Mouse (Mus musculus): Measurements from ENCODE around the gene Ist1.

Ist1 gene

DNA sequence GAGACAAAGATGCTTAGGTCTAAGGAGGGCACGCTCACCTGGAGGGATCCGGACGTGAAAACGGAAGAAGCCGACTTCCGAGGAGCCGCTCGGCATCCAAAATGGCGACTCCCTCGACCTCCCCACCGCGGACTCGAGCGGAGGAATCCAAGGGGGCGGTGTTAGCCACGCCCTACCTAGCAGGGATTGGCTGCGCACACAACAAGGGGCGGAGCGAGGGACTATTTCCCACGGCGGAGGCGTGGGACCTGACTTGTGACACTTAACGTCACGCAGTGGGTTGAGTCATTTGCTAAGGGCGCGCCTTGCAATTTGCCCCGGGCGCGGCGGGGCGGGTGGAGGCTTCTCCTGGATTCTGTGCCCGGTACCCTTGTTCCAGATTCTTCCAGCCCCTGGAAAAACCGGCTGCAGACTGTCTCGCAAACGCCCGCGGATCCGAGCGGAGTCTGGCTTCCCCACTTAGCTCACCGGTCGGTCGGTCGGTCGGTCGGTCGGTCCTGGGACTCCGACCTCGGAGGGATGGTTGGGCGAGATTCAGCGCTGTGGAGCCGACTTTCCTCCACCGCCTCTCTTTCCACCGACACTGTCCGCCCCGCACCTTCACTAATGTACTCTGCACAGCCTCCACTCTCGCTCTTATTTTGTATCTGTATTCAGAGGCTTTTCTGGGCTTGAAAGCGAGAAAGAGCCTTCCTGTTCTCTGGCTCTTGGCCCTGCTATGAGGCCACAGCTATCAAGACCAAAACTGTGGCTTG lies at the start of gene Ist1:
TSS of gene Ist1 (minus strand) at position 115 of the 755 bp plus-strand sequence.
- peak; percentile 97 to 98 for DNase-seq (ENCODE audit: low spot score in 2 of 2)

DNA sequence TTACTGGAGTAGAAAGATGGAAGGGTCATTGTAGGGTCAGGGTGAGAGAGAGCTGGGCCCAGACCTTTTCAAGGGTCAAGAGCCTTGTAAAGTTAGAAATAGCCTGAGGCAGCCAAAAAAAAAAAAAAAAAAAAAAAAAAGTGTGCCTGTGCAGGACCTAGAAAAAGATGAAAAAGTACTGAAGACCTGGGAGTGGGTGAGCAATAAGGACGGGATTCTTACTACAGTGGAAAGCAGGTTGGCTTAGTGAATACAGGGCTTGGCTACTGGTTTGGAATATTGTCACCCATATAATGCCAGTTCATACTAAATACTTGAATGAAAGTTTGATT lies 45.0 kb upstream of the Ist1 start:
- no peak for DNase-seq (ENCODE audit: low spot score in 2 of 2)

- peak; percentile 80 to 84 for DNase-seq (ENCODE audit: low spot score in 2 of 2)
These were observed 44.4 kb upstream of the Ist1 start, which contains the start of gene Atxn1l for GRCm38 (mm10) chr8:109737237-109738048. Gene Atxn1l (minus strand): TSS chr8:109737739.

DNA sequence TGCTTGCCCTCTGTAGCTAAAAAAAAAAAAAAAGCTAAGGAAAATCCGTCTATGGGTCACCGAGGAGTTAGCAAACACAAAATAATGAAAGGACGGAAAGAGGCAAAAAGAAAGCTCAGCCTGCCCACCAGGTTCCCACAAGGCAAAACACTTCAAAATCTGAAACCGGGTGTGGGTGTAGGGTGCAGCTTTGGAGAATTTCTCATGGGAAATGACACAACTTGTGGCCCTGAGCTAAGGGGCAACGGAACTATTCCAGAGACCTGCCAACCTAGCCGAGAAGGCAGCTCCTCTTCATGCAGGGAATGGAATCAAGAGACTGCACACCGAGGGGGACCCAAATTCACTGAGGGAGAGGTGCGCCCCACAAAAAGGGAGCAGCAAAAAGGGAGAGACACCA lies 43.8 kb upstream of the Ist1 start:
- no peak for DNase-seq (ENCODE audit: low spot score in 2 of 2)

- DNase-seq (ENCODE audit: low spot score in 2 of 2) = no peak
These were observed 41.0 kb upstream of the Ist1 start for GRCm38 (mm10) chr8:109734018-109734417.

DNA sequence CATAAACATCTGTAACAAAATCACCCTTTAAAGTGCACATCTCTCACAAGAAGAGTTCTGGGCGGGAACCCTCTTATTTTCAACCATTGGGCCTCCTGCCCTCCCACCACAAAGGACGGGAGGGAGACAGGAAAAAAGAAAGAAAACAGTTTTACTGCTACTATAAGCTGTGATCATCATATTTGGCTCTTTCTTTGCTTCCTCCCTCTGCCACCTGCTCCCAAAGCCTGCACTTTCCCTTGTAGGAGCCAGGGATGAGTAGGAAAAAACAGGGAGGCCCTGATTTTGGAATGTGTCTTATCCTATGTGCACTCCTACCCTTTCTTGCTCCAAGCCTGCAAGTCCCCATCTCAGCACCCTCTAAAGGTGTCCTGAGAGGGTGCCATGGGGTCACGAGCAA lies 38.0 kb upstream of the Ist1 start:
- no peak for DNase-seq (ENCODE audit: low spot score in 2 of 2)

DNA sequence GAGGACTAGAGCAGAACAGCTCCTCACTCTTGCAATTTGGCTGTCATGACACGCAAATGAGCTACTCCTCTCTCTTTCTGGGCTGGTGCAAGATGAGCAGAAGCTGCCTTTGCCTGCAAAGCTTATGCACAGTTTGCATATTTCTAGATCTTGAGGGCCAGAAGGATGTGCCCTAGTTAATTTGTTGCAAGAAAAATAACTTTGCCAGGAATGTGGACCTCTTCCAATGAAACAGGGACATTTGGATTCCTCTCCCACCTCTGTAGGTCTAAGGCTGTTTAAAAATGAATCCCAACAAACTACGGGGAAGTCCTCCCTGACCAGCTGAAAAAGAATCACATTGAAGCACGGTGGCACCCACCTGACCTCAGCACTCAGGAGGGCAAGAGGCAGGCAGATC lies 32.0 kb upstream of the Ist1 start:
- DNase-seq (ENCODE audit: low spot score in 2 of 2) = no peak

DNA sequence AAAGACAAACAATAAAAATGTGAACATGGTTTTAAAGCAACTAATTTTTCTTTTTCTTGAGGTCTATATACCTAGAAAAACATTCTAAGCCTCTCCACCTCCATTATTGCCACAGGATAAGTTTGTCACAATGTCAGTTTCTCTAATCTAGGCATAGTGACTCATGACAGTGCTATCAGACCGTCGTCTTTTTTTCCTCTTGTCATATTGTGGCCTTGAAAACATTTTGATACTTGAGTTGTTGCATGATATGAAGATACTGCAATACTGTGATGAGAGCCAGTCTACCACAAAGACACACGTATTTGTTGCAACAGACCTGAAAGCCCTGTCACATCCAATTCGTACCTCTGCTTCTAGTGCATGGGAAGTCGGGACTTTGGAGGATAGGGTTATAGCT lies 21.9 kb upstream of the Ist1 start:
- DNase-seq (ENCODE audit: low spot score in 2 of 2) = no peak

GRCm38 (mm10) chr8:109712521-109712920 lies 19.5 kb upstream of the Ist1 start:
- no peak for DNase-seq (ENCODE audit: low spot score in 2 of 2)

DNA sequence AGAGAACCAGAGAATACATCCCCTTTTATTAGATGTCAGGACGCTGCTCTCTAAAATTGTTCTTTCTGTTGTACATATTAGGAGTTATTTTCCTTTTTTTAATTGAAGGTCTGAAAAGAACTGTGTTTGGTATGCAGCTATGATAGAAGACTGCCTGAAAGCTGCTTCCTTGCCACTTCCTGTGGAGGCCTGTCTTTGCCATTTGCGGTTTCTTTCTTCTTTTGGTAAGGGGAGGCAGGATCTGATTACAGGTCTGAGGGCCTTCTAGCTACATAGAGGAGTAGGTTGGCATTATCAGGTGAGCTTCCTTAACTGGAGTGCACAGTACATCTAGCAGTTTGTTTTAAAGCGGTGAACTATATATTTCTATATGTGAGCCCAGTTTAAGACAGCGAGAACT lies 14.9 kb upstream of the Ist1 start:
- DNase-seq (ENCODE audit: low spot score in 2 of 2) = no peak

- peak; percentile 53 to 60 for DNase-seq (ENCODE audit: low spot score in 2 of 2)
These were observed 13.8 kb upstream of the Ist1 start for GRCm38 (mm10) chr8:109706874-109707237.

DNA sequence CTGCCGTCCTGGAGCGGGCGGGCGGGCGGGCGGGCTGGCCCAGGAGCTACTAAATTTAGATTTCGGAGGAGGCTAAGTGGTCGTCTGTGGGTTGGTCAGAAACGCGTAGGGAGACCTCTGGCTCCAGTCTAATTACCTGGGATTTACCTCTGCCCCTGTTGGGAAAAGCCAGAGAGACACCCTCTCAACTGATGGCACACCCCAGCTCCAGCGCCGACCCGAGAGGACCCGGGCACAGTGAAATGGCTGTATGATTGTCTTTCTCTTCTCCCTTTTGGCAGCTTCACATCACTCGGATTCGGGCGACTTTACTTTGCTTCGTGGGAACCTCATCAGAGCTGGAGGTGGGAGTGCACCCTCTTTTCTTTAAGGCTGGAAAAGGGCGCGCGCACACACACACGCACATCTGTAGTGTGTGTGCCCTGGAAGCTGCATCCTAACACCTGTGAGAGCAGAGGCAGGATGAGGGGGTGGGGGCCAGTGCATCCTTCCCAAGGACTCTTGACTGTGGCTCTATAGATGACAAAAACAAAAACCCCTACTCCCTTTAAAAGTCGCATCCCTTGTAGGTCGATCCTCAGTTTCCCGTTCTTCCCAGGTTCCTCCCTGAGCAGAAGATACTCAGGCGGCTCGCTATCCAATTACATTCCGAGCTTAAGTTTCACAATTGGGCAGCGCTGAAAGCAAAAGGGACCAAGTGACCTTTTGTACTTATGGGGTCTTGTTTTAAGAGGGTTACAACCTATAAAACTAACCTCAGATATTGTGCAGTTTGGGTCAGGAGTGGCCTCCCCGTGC lies 13.2 kb upstream of the Ist1 start:
- peak in 1 of 2 experiments; percentile 16 for DNase-seq (ENCODE audit: low spot score in 2 of 2)

DNA sequence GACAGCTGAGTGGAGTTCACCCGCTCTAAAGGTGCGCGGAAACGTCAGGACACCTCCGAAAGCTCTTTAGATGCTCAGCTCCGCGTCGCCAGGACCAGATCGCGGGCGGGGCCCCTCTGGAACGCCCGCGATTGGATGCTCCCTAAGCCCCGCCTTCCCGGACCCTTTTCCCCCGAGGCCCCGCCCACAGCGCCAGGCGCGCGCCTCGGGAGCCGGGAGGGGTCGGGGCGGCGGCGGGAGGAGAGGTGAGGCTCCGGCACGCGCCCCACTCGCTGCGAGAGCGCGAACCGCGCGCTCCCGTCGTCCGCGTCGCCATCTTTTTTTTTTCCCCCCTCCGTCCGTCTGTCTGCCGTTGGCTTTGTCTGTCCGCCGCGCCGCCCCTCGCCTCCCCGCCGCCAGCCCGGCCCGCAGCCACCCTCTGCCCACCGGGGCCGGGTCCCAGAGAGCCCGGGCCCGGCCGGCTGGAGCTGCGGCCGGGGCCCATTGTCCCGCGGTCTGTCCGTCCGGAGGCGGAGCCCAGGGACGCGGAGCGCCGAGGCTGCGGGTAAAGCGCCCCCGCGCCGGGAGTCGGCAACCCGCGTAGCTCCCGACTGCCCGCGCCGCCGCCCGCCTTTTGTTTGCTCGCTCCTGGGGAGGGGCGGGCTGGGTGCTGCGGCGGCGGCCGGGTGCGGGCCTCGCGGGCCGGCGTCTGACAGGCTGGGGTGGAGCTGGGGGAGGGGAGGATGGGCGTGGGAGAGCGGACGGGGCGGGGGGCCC lies 12.4 kb upstream of the Ist1 start, which contains the start of gene Zfp821:
TSS of gene Zfp821 (plus strand) at position 227 of the 756 bp plus-strand sequence.
- peak; percentile 93 for DNase-seq (ENCODE audit: low spot score in 2 of 2)

DNA sequence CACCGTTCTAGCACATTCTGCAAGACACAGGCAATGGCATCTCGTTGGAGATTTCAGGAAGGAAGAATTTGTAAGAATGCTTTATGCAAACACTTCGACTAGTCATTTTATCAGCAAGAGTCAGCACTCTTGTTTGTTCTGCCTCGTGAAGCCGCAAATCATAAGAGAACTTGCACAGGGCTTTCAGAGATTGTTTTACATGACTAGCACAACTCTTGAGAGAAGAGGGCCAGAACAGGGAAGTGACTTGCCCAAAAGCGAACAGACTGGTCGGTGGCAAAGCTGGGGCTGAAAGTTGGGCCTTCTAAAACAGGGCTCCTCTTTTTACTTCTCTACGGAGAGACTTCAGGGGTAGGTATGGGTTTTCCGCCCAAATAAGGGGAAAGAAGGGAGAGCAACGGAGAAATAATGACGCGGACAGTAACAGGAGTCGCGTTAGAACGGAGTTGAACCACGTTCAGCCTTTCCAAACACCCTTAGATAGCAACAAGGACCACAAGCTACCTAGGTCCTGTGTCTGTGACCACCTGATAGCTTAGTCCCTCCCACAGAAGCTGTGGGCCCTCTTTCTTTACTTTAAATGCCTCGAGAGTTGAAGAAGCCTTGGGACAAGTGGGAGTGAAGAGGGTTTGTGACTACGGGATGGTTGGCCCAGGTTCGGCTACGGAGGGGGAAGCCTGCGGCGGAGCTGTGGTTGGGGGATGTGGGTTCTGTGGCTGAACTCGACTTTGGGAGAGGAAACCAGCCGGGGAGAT lies 11.7 kb upstream of the Ist1 start:
- DNase-seq (ENCODE audit: low spot score in 2 of 2) = no peak

DNA sequence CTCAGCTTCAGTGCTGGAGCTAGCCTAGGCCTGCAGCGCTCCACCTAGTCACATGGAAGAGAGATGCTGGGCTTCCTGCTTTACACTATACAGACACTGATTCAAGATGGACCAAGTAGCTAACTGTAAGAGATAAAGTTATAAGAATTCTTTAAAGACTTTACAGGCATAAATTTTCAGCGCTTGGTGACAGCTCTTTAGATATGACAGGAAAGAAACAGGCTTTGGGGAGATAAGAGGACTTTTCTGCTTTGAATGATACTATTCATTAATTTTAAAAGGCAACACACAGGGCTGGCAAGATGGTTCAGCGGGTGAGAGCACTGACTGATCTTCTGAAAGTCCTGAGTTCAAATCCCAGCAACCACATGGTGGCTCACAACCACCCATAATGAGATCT lies 5.4 kb upstream of the Ist1 start:
- no peak for DNase-seq (ENCODE audit: low spot score in 2 of 2)

DNA sequence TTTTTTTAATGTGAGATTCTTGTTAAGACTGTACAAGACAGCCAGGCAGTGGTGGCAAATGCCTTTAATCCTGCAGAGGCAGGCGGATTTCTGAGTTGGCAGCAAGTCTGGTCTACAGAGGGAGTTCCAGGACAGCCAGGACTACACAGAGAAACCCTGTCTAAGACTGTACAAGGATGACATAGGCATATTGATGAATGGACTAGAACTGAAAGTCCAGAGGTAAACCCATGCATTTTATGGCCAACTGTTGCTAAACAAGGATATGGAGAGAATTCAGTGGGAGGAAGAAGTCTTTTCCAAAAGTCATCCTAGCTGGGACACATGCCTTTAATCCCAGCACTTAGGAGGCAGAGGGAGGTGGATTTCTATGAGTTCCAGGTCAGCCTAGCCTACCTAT lies 4.7 kb upstream of the Ist1 start:
- no peak for DNase-seq (ENCODE audit: low spot score in 2 of 2)

DNA sequence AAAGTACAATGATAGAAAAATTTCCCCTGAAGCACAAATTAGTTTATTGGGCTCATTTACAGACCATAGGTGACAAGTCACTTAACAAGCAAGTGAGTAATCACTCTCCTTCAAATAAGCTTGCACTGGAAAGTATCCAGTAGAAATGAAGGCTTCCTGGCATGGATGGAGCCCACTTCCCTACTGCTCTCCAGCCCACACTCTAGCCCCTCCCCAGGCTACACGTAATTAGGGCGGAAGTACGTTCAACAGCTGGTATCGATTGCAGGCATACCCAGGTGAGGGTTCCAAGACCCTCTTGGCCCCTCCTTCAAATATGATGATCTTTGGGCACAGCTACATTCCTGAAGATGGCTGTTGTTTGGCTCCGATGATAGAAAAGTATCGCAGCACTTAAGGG lies 1.1 kb upstream of the Ist1 start:
- no peak for DNase-seq (ENCODE audit: low spot score in 2 of 2)

DNA sequence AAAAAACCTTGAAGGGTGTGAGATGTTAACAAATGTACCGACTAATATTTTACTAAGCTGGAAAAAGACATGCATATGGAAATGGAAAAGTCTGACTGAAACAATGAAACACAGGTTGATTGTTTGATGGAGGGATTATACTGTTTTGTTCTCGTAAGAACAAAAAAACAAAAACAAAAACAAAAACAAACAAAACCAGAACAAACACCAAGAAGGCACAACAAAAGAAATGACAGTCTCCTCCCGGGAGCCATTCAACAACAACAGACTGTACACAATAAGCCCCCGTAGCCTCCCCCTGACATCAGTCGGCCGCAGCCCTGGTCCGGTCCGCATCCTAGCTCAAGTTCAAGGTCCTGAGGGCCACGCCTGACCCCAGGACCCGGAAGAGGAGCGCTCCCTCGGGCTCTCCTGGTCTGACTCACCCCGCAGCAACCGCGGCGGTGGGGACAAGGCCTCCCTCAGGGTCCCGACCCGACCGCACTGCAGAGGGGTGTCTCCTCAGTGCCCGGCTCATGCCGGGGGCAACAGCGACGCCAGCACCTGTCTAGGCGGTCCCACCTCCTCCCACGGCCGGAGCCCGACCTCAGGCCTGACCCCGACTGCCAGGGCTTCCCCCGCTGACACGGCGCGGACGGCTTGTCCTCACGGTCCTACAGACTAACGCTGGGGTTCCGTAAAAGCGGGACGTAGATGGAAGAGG lies 466 bp downstream of the Ist1 start:
- DNase-seq (ENCODE audit: low spot score in 2 of 2) = no peak

GRCm38 (mm10) chr8:109691769-109692168 lies 1.3 kb downstream of the Ist1 start:
- no peak for DNase-seq (ENCODE audit: low spot score in 2 of 2)

DNA sequence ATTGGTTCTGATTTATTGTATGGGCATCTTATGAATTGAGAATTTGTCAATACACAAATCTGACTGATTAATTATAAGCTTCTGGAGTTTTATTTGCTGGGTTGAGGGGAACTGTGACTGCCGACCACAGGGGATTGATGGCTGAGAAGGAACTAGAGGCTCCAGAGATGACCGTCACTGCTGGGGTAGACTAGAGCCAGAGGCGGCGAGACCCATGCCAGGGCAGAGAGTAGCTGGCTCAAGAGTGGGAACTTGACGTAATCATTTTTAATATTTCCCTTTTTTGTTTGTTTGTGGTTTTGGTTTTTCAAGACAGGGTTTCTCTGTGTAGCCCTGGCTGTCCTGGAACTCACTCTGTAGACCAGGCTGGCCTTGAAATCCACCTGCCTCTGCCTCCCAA lies 5.8 kb downstream of the Ist1 start:
- peak in 1 of 2 experiments; percentile 12 for DNase-seq (ENCODE audit: low spot score in 2 of 2)

Measured in heart, adult 9 months (tissue).